Mouse (Mus musculus): ENCODE data around the gene Akr1cl.

DNA sequence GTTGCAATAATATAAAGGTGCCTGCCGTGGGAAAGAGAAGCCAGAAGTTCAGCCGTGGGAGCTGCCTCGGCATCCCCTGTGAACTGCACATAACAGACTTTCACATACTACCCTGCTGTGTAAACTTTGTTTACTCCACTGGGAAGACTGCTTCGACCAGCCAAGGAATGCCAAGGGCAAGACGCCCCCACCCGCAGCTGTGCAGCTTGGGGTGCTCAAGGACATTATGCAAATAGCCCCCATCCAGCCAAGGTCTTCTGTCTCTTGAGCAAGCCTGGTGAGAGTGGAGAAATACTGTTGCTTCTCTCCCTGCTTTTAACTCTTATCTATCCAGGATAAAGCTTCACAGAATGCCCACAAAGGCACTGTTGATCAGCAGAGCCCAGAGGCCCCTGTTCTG lies 8.2 kb upstream of the Akr1cl start:
- TF ChIP-seq EP300 (optimal IDR thresholded peaks at IDR 0.05) = no peak
- no peak for TF ChIP-seq CTCF (IDR thresholded peaks at IDR 0.05; ENCODE audit: low read depth)

Data from stomach, postnatal 0 days (tissue).